Mouse (Mus musculus) small intestine, adult 2 months (tissue): ENCODE data around the gene Hoxa9.

Source experiments
- CTCF ChIP-seq: fragments of 200-500 bp; IDR thresholded peaks from 2 replicates; pipeline ENCODE4 v1.5.1; 2012; ENCODE audit warnings: low read depth, mild to moderate bottlenecking, control low read depth, inconsistent platforms, low read length, moderate library complexity, mixed read lengths; ENCODE audit not compliant: insufficient replicate concordance, insufficient read length; ENCODE audit errors: extremely low read depth
- POLR2A ChIP-seq: fragments of 200-500 bp; IDR thresholded peaks from 2 replicates; pipeline ENCODE4 v1.6.1; 2012; ENCODE audit warnings: low read depth, mild to moderate bottlenecking, control low read depth, inconsistent platforms, low read length, moderate library complexity

- TF ChIP-seq CTCF = no peak
- TF ChIP-seq POLR2A = no peak
These were observed 37.5 kb upstream of the Hoxa9 start for GRCm38 (mm10) chr6:52268341-52268740.
